Mouse (Mus musculus) neural tube, embryonic 11.5 days (tissue): ENCODE data around the gene Gm853. TPM values are rescaled to one million over a fixed set of nuclear protein-coding genes. Genes with fewer than 3 reads are reported as not detected.

Source experiments
- ATAC-seq: fragments of 200-750 bp; cut with Nextera tagmentation; 2 replicates; pipeline ENCODE4 v1.8.0; 2017; ENCODE audit warnings: moderate number of reproducible peaks, mild to moderate bottlenecking, moderate TSS enrichment, moderate library complexity; ENCODE audit not compliant: insufficient read depth, low FRiP score, low TSS enrichment
- DNase-seq: peaks from one replicate; pipeline ENCODE4 v3.0.0-alpha.2; 2015; ENCODE audit warnings: low spot score
- H3K27ac ChIP-seq: fragments of 300-500 bp; sonication (generic); 2 replicates; pipeline ENCODE4 v1.5.1; 2014; ENCODE audit warnings: low read depth, mild to moderate bottlenecking, low read length
- H3K27me3 ChIP-seq: fragments of 300-500 bp; sonication (generic); 2 replicates; pipeline ENCODE4 v1.6.1; 2014; ENCODE audit warnings: mild to moderate bottlenecking, low read length, mixed read lengths; ENCODE audit not compliant: control insufficient read depth, insufficient read depth
- H3K36me3 ChIP-seq: fragments of 300-500 bp; sonication (generic); 2 replicates; pipeline ENCODE4 v1.6.1; 2014; ENCODE audit warnings: mild to moderate bottlenecking, low read length, moderate library complexity, mixed read lengths; ENCODE audit not compliant: control insufficient read depth, insufficient read depth
- H3K4me1 ChIP-seq: fragments of 300-500 bp; sonication (generic); 2 replicates; pipeline ENCODE4 v1.6.1; 2014; ENCODE audit warnings: low read length, mixed read lengths; ENCODE audit not compliant: control insufficient read depth, insufficient read depth
- H3K4me2 ChIP-seq: fragments of 300-500 bp; sonication (generic); 2 replicates; pipeline ENCODE4 v1.6.1; 2014; ENCODE audit warnings: low read depth, mild to moderate bottlenecking, moderate library complexity
- H3K4me3 ChIP-seq: fragments of 300-500 bp; sonication (generic); 2 replicates; pipeline ENCODE4 v1.5.1; 2014; ENCODE audit warnings: low read depth, low read length
- H3K9ac ChIP-seq: fragments of 300-500 bp; sonication (generic); 2 replicates; pipeline ENCODE4 v1.6.1; 2014; ENCODE audit warnings: mild to moderate bottlenecking, low read length
- H3K9me3 ChIP-seq: fragments of 300-500 bp; sonication (generic); 2 replicates; pipeline ENCODE4 v1.6.1; 2016; ENCODE audit warnings: low read length; ENCODE audit not compliant: control insufficient read depth
- WGBS: fragments of 180-500 bp; shearing (Covaris S2); extraction: QIAGEN DNeasy Blood & Tissue Kit; methylation state at CpG from one replicate; pipeline ENCODE4 v1.1.7; 2014; 5-methylcytosine and 5-hydroxymethylcytosine counted together
- polyA plus RNA-seq: library from polyadenylated mRNA; unstranded; fragments of >200 nt; fragmentation: Nextera tagmentation; extraction: Ambion mirVana; gene quantifications from 2 replicates; pipeline ENCODE4 v1.2.1, GENCODE M21; 2014

Gm853 gene
- polyA plus RNA-seq, 1 experiment from 2014 or later, result not detected

- no peaks in the 10 kb centered on the region for H3K9me3 ChIP-seq
- no peaks in the 10 kb centered on the region for H3K36me3 ChIP-seq
- no peak overlapping the region for H3K4me3 ChIP-seq
- H3K9ac ChIP-seq, result no peak overlapping the region
- WGBS, result 38% methylated on average over 16 of the region's 16 CpGs
- ATAC-seq (no peak), DNase-seq (peak; percentile 40)
- H3K4me1 ChIP-seq, result peaks cover 11% of the 10 kb centered on the region
- no peak overlapping the region for H3K27ac ChIP-seq
- H3K4me2 ChIP-seq, result no peak overlapping the region
- H3K27me3 ChIP-seq, result peaks cover 12% of the 10 kb centered on the region
Observed at GRCm38 (mm10) chr4:130168280-130169183, 53.7 kb downstream of the Gm853 start.

- ATAC-seq (no peak), DNase-seq (no peak)
- Histone ChIP-seq H3K9ac (no peak overlapping the region), H3K36me3 (no peaks in the 10 kb centered on the region), H3K27me3 (peaks cover 18% of the 10 kb centered on the region), H3K27ac (no peak overlapping the region), H3K4me3 (no peak overlapping the region), H3K4me2 (peak overlapping the region; percentile 21; the same call in 1 of the 2 replicates), H3K9me3 (no peaks in the 10 kb centered on the region), H3K4me1 (peaks cover 11% of the 10 kb centered on the region)
- 43% methylated on average over 9 of the region's 9 CpGs for WGBS
Observed at GRCm38 (mm10) chr4:130167814-130168213, 54.4 kb downstream of the Gm853 start.

- Histone ChIP-seq H3K9ac (no peak overlapping the region), H3K36me3 (no peaks in the 10 kb centered on the region), H3K27ac (no peak overlapping the region), H3K27me3 (peaks cover 23% of the 10 kb centered on the region), H3K9me3 (no peaks in the 10 kb centered on the region), H3K4me2 (peak overlapping the region; percentile 21; the same call in 1 of the 2 replicates), H3K4me1 (peaks cover 10% of the 10 kb centered on the region), H3K4me3 (no peak overlapping the region)
- no peak for ATAC-seq
- DNase-seq, result no peak
- WGBS, result 52% methylated on average over 22 of the region's 22 CpGs
Observed at GRCm38 (mm10) chr4:130167321-130167720, 54.9 kb downstream of the Gm853 start.

- H3K9ac ChIP-seq, result no peak overlapping the region
- H3K27me3 ChIP-seq, result peaks cover 25% of the 10 kb centered on the region
- peaks cover 7% of the 10 kb centered on the region for H3K4me1 ChIP-seq
- WGBS, result 82% methylated on average over 8 of the region's 8 CpGs
- no peak overlapping the region for H3K4me2 ChIP-seq
- no peak overlapping the region for H3K27ac ChIP-seq
- no peak for ATAC-seq
- H3K36me3 ChIP-seq, result no peaks in the 10 kb centered on the region
- H3K9me3 ChIP-seq, result no peaks in the 10 kb centered on the region
- DNase-seq, result no peak
- H3K4me3 ChIP-seq, result no peak overlapping the region
Observed at GRCm38 (mm10) chr4:130166592-130166991, 55.6 kb downstream of the Gm853 start.

- ATAC-seq, result no peak
- WGBS, result 80% methylated on average over 17 of the region's 18 CpGs
Observed at GRCm38 (mm10) chr4:130166061-130166460, 56.1 kb downstream of the Gm853 start.

GRCm38 (mm10) chr4:130164121-130164520 lies 58.1 kb downstream of the Gm853 start:
- DNase-seq, result no peak
- no peak overlapping the region for H3K4me3 ChIP-seq
- ATAC-seq, result no peak
- peaks cover 25% of the 10 kb centered on the region for H3K27me3 ChIP-seq
- no peak overlapping the region for H3K4me2 ChIP-seq
- H3K9ac ChIP-seq, result no peak overlapping the region
- peaks cover 7% of the 10 kb centered on the region for H3K4me1 ChIP-seq
- no peaks in the 10 kb centered on the region for H3K9me3 ChIP-seq
- H3K36me3 ChIP-seq, result no peaks in the 10 kb centered on the region
- 61% methylated on average over 6 of the region's 6 CpGs for WGBS
- no peak overlapping the region for H3K27ac ChIP-seq

More at GRCm38 (mm10) chr4:130166061-130166460, 56.1 kb downstream of the Gm853 start:
- Histone ChIP-seq H3K36me3 (no peaks in the 10 kb centered on the region), H3K27me3 (peaks cover 25% of the 10 kb centered on the region), H3K4me2 (no peak overlapping the region), H3K4me3 (no peak overlapping the region), H3K9ac (no peak overlapping the region), H3K4me1 (peaks cover 7% of the 10 kb centered on the region), H3K27ac (no peak overlapping the region), H3K9me3 (no peaks in the 10 kb centered on the region)
- no peak for DNase-seq

GRCm38 (mm10) chr4:130163391-130163861 lies 58.8 kb downstream of the Gm853 start:
- H3K4me3 ChIP-seq, result no peak overlapping the region
- H3K27me3 ChIP-seq, result peaks cover 25% of the 10 kb centered on the region
- ATAC-seq, result no peak
- no peak overlapping the region for H3K27ac ChIP-seq
- H3K9me3 ChIP-seq, result no peaks in the 10 kb centered on the region
- 0 out of 2 replicates have a peak overlapping the region, but pooled peaks have one; percentile 31 for H3K9ac ChIP-seq
- H3K4me2 ChIP-seq, result peak overlapping the region; percentile 30
- no peaks in the 10 kb centered on the region for H3K36me3 ChIP-seq
- H3K4me1 ChIP-seq, result peaks cover 5% of the 10 kb centered on the region
- DNase-seq, result no peak
- WGBS, result 5% methylated on average over 20 of the region's 20 CpGs

GRCm38 (mm10) chr4:130161349-130161748 lies 60.9 kb downstream of the Gm853 start:
- peaks cover 23% of the 10 kb centered on the region for H3K27me3 ChIP-seq
- no peaks in the 10 kb centered on the region for H3K9me3 ChIP-seq
- no peak for ATAC-seq
- 30% methylated on average over 4 of the region's 4 CpGs for WGBS
- H3K36me3 ChIP-seq, result no peaks in the 10 kb centered on the region
- H3K4me1 ChIP-seq, result no peaks in the 10 kb centered on the region; the same call in 1 of the 2 replicates
- H3K4me3 ChIP-seq, result no peak overlapping the region
- no peak overlapping the region for H3K4me2 ChIP-seq
- no peak overlapping the region for H3K27ac ChIP-seq
- DNase-seq, result no peak
- no peak overlapping the region for H3K9ac ChIP-seq
